Mouse (Mus musculus) kidney, embryonic 15.5 days (tissue): ENCODE results near the gene Sult2b1. TPM values are rescaled to one million over a fixed set of nuclear protein-coding genes. Genes with fewer than 3 reads are reported as not detected.
A peak's percentile ranks its signal among the peaks of the same experiment; 100 is the strongest.

Source experiments
- ATAC-seq: fragments of 200-750 bp; cut with Nextera tagmentation; replicated peaks from 2 replicates; pipeline ENCODE4 v1.8.0; 2017; ENCODE audit warnings: moderate TSS enrichment; ENCODE audit not compliant: low FRiP score
- H3K27ac ChIP-seq: fragments of 300-500 bp; sonication (generic); 2 replicates; pipeline ENCODE4 v1.5.1; 2015; ENCODE audit warnings: mild to moderate bottlenecking, inconsistent platforms
- H3K27me3 ChIP-seq: fragments of 300-500 bp; sonication (generic); 2 replicates; pipeline ENCODE4 v1.6.1; 2015; ENCODE audit warnings: inconsistent platforms
- H3K36me3 ChIP-seq: fragments of 300-500 bp; sonication (generic); 2 replicates; pipeline ENCODE4 v1.6.1; 2015; ENCODE audit warnings: inconsistent platforms
- H3K4me1 ChIP-seq: fragments of 300-500 bp; sonication (generic); 2 replicates; pipeline ENCODE4 v1.6.1; 2015; ENCODE audit warnings: inconsistent platforms
- H3K4me2 ChIP-seq: fragments of 300-500 bp; sonication (generic); 2 replicates; pipeline ENCODE4 v1.6.1; 2015; ENCODE audit warnings: moderate library complexity, mild to moderate bottlenecking, inconsistent platforms
- H3K4me3 ChIP-seq: fragments of 300-500 bp; sonication (generic); replicated peaks from 2 replicates; pipeline ENCODE4 v1.5.1; 2015; ENCODE audit warnings: mild to moderate bottlenecking, inconsistent platforms
- H3K9ac ChIP-seq: fragments of 300-500 bp; sonication (generic); 2 replicates; pipeline ENCODE4 v1.6.1; 2015; ENCODE audit warnings: mild to moderate bottlenecking, inconsistent platforms
- H3K9me3 ChIP-seq: fragments of 300-500 bp; sonication (generic); replicated peaks from 2 replicates; pipeline ENCODE4 v1.6.1; 2016; ENCODE audit warnings: inconsistent platforms
- WGBS: fragments of 180-500 bp; shearing (Covaris S2); methylation state at CpG from one replicate; pipeline ENCODE4 v1.1.7; 2015; ENCODE audit warnings: mixed read lengths; 5-methylcytosine and 5-hydroxymethylcytosine counted together
- polyA plus RNA-seq: library from polyadenylated mRNA; unstranded; fragments of >200 nt; fragmentation: Nextera tagmentation; extraction: Ambion mirVana; gene quantifications from 2 replicates; pipeline ENCODE4 v1.2.1, GENCODE M21; 2015

Sult2b1 gene
- polyA plus RNA-seq, 1 experiment from 2014 or later: 2.8 TPM

- 59% methylated on average over 7 of the region's 7 CpGs for WGBS
Measured at GRCm38 (mm10) chr7:45798931-45799330, 14.5 kb upstream of the Sult2b1 start.

GRCm38 (mm10) chr7:45798511-45798836 is 14.0 kb upstream of the Sult2b1 start:
- H3K27ac ChIP-seq: no peak overlapping the region
- peak overlapping the region; percentile 93 for H3K4me2 ChIP-seq
- peaks cover 16% of the 10 kb centered on the region for H3K36me3 ChIP-seq
- peak overlapping the region; percentile 52 for H3K4me3 ChIP-seq
- H3K27me3 ChIP-seq: peaks cover 32% of the 10 kb centered on the region
- no peaks in the 10 kb centered on the region for H3K9me3 ChIP-seq
- peaks cover 34% of the 10 kb centered on the region for H3K4me1 ChIP-seq
- ATAC-seq: no peak
- peak overlapping the region; percentile 47 for H3K9ac ChIP-seq
- 2% methylated on average over 19 of the region's 19 CpGs for WGBS

More at GRCm38 (mm10) chr7:45798931-45799330, 14.5 kb upstream of the Sult2b1 start:
- H3K9ac ChIP-seq: no peak overlapping the region
- H3K4me1 ChIP-seq: peaks cover 34% of the 10 kb centered on the region
- H3K4me2 ChIP-seq: peak overlapping the region; percentile 93
- H3K36me3 ChIP-seq: peaks cover 12% of the 10 kb centered on the region
- peak overlapping the region; percentile 52 for H3K4me3 ChIP-seq
- ATAC-seq: no peak
- H3K27me3 ChIP-seq: peaks cover 32% of the 10 kb centered on the region
- H3K9me3 ChIP-seq: no peaks in the 10 kb centered on the region
- no peak overlapping the region for H3K27ac ChIP-seq

- ATAC-seq: no peak
- Histone ChIP-seq H3K4me1 (peaks cover 34% of the 10 kb centered on the region), H3K36me3 (peaks cover 20% of the 10 kb centered on the region), H3K27ac (no peak overlapping the region), H3K9me3 (no peaks in the 10 kb centered on the region), H3K9ac (peak overlapping the region; percentile 47), H3K27me3 (peaks cover 32% of the 10 kb centered on the region), H3K4me2 (peak overlapping the region; percentile 93), H3K4me3 (peak overlapping the region; percentile 52)
- WGBS: 1% methylated on average over 60 of the region's 60 CpGs
Measured at GRCm38 (mm10) chr7:45797661-45798510, 13.4 kb upstream of the Sult2b1 start.

- no peak overlapping the region; the same call in 1 of the 2 replicates for H3K4me2 ChIP-seq
- H3K27me3 ChIP-seq: peaks cover 32% of the 10 kb centered on the region
- H3K36me3 ChIP-seq: peaks cover 26% of the 10 kb centered on the region
- no peak overlapping the region for H3K9ac ChIP-seq
- H3K9me3 ChIP-seq: no peaks in the 10 kb centered on the region
- H3K27ac ChIP-seq: no peak overlapping the region
- 59% methylated on average over 6 of the region's 6 CpGs for WGBS
- no peak overlapping the region for H3K4me3 ChIP-seq
- no peak for ATAC-seq
- H3K4me1 ChIP-seq: peaks cover 34% of the 10 kb centered on the region
Measured at GRCm38 (mm10) chr7:45796950-45797349, 12.5 kb upstream of the Sult2b1 start.

GRCm38 (mm10) chr7:45794971-45795370 is 10.5 kb upstream of the Sult2b1 start:
- ATAC-seq: no peak

GRCm38 (mm10) chr7:45793969-45794585 is 9.6 kb upstream of the Sult2b1 start:
- no peak overlapping the region for H3K4me3 ChIP-seq
- ATAC-seq: no peak
- no peak overlapping the region for H3K4me2 ChIP-seq
- peaks cover 30% of the 10 kb centered on the region for H3K4me1 ChIP-seq
- no peak overlapping the region for H3K9ac ChIP-seq
- peaks cover 24% of the 10 kb centered on the region for H3K27me3 ChIP-seq
- WGBS: 88% methylated on average over 32 of the region's 44 CpGs
- no peaks in the 10 kb centered on the region for H3K9me3 ChIP-seq
- peaks cover 47% of the 10 kb centered on the region for H3K36me3 ChIP-seq
- H3K27ac ChIP-seq: no peak overlapping the region

More at GRCm38 (mm10) chr7:45794971-45795370, 10.5 kb upstream of the Sult2b1 start:
- peaks cover 32% of the 10 kb centered on the region for H3K4me1 ChIP-seq
- H3K27me3 ChIP-seq: peaks cover 31% of the 10 kb centered on the region
- no peak overlapping the region for H3K4me3 ChIP-seq
- no peaks in the 10 kb centered on the region for H3K9me3 ChIP-seq
- no peak overlapping the region for H3K27ac ChIP-seq
- WGBS: 93% methylated on average over 29 of the region's 29 CpGs
- peaks cover 38% of the 10 kb centered on the region for H3K36me3 ChIP-seq
- H3K9ac ChIP-seq: no peak overlapping the region
- no peak overlapping the region for H3K4me2 ChIP-seq

GRCm38 (mm10) chr7:45793240-45793639 is 8.8 kb upstream of the Sult2b1 start:
- Histone ChIP-seq H3K27ac (no peak overlapping the region), H3K27me3 (peaks cover 15% of the 10 kb centered on the region), H3K4me1 (peaks cover 22% of the 10 kb centered on the region), H3K4me2 (no peak overlapping the region), H3K9ac (no peak overlapping the region), H3K36me3 (peaks cover 55% of the 10 kb centered on the region), H3K9me3 (no peaks in the 10 kb centered on the region), H3K4me3 (no peak overlapping the region)
- WGBS: 87% methylated on average over 24 of the region's 24 CpGs
- ATAC-seq: no peak

GRCm38 (mm10) chr7:45791756-45792490 is 7.5 kb upstream of the Sult2b1 start:
- WGBS: 76% methylated on average over 17 of the region's 17 CpGs
- peaks cover 19% of the 10 kb centered on the region for H3K4me1 ChIP-seq
- H3K27ac ChIP-seq: no peak overlapping the region
- no peak overlapping the region for H3K4me2 ChIP-seq
- H3K9ac ChIP-seq: no peak overlapping the region
- H3K4me3 ChIP-seq: no peak overlapping the region
- H3K36me3 ChIP-seq: peaks cover 57% of the 10 kb centered on the region
- peaks cover 2% of the 10 kb centered on the region for H3K27me3 ChIP-seq
- no peak for ATAC-seq
- H3K9me3 ChIP-seq: no peaks in the 10 kb centered on the region

GRCm38 (mm10) chr7:45790721-45791120 is 6.3 kb upstream of the Sult2b1 start:
- Histone ChIP-seq H3K4me2 (no peak overlapping the region), H3K27ac (peak overlapping the region; percentile 55; the same call in 1 of the 2 replicates), H3K27me3 (no peaks in the 10 kb centered on the region), H3K4me3 (no peak overlapping the region), H3K4me1 (peaks cover 31% of the 10 kb centered on the region), H3K9ac (no peak overlapping the region), H3K9me3 (no peaks in the 10 kb centered on the region), H3K36me3 (peaks cover 57% of the 10 kb centered on the region)
- no peak for ATAC-seq
- 55% methylated on average over 6 of the region's 6 CpGs for WGBS

GRCm38 (mm10) chr7:45787642-45788041 is 3.2 kb upstream of the Sult2b1 start:
- H3K4me3 ChIP-seq: no peak overlapping the region
- H3K36me3 ChIP-seq: peaks cover 37% of the 10 kb centered on the region
- peaks cover 7% of the 10 kb centered on the region; the same call in 1 of the 2 replicates for H3K27me3 ChIP-seq
- H3K4me1 ChIP-seq: peaks cover 54% of the 10 kb centered on the region
- no peak overlapping the region for H3K9ac ChIP-seq
- no peak overlapping the region for H3K27ac ChIP-seq
- no peak for ATAC-seq
- peak overlapping the region; percentile 95 for H3K4me2 ChIP-seq
- H3K9me3 ChIP-seq: no peaks in the 10 kb centered on the region
- WGBS: 82% methylated on average over 22 of the region's 22 CpGs

GRCm38 (mm10) chr7:45786661-45787413 is 2.4 kb upstream of the Sult2b1 start:
- Histone ChIP-seq H3K36me3 (peaks cover 31% of the 10 kb centered on the region), H3K27me3 (peaks cover 12% of the 10 kb centered on the region; the same call in 1 of the 2 replicates), H3K27ac (peak overlapping the region; percentile 24), H3K4me2 (peak overlapping the region; percentile 95), H3K4me1 (peaks cover 54% of the 10 kb centered on the region), H3K4me3 (peak overlapping the region; percentile 72), H3K9me3 (no peaks in the 10 kb centered on the region), H3K9ac (peak overlapping the region; percentile 60; the same call in 1 of the 2 replicates)
- 8% methylated on average over 17 of the region's 17 CpGs for WGBS
- peak; percentile 57 for ATAC-seq
